Mouse (Mus musculus) olfactory bulb, adult 2 months (tissue): ENCODE data around the gene Abr.

ENCODE experiments used
- CTCF ChIP-seq: fragments of 200-500 bp; IDR thresholded peaks from 2 replicates; pipeline ENCODE4 v1.5.1; 2012; ENCODE audit warnings: low read depth, mild to moderate bottlenecking, low read length, moderate library complexity; ENCODE audit not compliant: insufficient read depth
- POLR2A ChIP-seq: fragments of 200-500 bp; IDR thresholded peaks from 2 replicates; pipeline ENCODE4 v1.6.1; 2012; ENCODE audit warnings: mild to moderate bottlenecking, low read depth, low read length, moderate library complexity; ENCODE audit not compliant: insufficient read depth

DNA sequence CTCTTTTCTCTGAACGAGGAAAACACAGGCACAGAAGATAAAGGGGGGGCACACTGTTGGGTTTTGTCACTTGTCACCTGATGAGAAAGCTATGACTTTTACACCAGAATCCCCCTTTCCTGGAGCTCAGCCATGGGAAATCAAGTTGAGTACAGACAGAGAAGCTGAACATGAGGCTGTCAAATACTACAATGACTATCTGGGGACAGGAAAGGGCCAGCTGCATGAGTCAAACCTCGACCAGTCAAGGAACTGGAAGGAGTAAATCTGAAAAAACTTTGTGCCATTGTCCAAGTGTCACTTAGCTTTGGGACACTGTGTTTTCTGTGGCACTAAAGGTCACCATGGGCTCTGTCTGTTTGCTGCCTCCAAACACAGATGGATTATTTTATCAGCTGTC lies 22.9 kb downstream of the Abr start:
- no peak for TF ChIP-seq CTCF
- no peak for TF ChIP-seq POLR2A
